Mouse (Mus musculus): Measurements from ENCODE around the gene Slc1a3.

- TF ChIP-seq CTCF (IDR thresholded peaks at IDR 0.05; ENCODE audit: borderline replicate concordance, control insufficient read depth, extremely low read depth, insufficient read depth, low read length, poor library complexity), result no peak
- TF ChIP-seq POLR2A (IDR thresholded peaks at IDR 0.05; ENCODE audit: control insufficient read depth, extremely low read depth, insufficient read depth, low read length, poor library complexity), result no peak
These were observed 5.1 kb upstream of the Slc1a3 start for GRCm38 (mm10) chr15:8715666-8716065.
